Mouse (Mus musculus): Measurements from ENCODE around the gene Tmem9.
A peak's percentile ranks its signal among the peaks of the same experiment; 100 is the strongest.

Gene Tmem9

GRCm38 (mm10) chr1:136007211-136008158, at the start of gene Tmem9:
TSS of gene Tmem9 (plus strand) at chr1:136008150.
- peak; percentile 74 for DNase-seq (ENCODE audit: low spot score)

GRCm38 (mm10) chr1:135958483-135958882, 49.5 kb upstream of the Tmem9 start:
- no peak for DNase-seq (ENCODE audit: low spot score)

- DNase-seq (ENCODE audit: low spot score), result no peak
Observed at GRCm38 (mm10) chr1:135963177-135963576, 44.8 kb upstream of the Tmem9 start.

DNA sequence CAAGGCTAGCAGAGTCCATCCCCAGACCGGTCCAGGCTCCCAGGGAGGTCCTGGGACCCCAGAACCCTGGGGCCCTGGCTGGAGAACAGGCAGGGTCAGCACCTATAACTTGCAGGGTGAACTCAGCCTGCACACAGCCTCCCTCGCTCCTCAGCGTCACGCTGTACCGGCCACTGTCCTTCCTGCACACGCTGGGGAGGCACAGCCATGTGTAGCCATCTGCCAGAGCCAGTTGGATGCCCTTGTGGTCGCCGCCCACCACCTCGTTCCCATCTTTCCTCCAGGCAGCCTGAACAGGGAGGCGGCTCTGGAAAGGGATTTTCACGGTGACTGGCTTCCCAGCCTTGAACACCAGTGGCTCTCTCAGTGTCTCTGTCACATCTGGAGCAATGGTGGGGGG, 43.4 kb upstream of the Tmem9 start:
- no peak for DNase-seq (ENCODE audit: low spot score)

DNA sequence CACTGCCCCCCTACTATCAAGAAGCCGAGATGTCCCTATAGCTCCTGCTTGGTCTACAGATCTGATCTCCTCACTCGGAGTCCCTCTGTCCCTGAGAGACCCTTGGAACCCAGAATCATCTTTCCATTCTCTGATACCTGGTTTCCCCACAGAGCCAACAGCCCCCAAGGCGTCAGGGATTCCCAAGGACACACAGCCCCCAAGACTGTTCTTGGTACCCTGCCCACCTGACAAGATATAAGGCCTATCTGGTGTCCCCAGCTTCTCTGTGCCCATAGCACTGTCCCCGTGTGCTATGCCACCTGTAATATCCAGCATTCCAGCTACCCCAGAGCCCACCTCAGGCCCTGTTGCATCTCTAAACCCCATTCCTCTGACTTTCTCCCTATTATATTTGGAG, 40.2 kb upstream of the Tmem9 start:
- no peak for DNase-seq (ENCODE audit: low spot score)

DNA sequence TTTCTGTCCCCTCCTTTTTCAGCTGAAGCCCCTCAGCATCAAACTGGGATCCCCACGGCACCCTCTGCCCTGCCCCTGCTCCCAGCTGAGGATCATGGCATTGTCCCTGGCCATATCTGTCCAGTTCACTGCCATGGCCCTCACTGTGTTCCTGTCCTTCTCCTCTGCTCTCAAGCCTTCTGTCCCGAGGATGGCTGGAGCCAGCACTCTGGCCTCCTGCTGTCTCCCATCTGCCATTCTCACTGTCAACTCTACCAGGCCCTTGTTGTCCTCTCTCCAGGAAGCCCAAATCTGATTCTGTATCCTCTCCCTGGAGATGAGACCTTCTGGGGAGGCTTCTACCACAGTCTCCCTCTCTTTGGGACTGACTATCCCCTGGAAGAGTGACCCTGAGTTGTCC, 37.5 kb upstream of the Tmem9 start:
- DNase-seq (ENCODE audit: low spot score), result no peak

GRCm38 (mm10) chr1:135972576-135972975, 35.4 kb upstream of the Tmem9 start:
- no peak for DNase-seq (ENCODE audit: low spot score)

DNA sequence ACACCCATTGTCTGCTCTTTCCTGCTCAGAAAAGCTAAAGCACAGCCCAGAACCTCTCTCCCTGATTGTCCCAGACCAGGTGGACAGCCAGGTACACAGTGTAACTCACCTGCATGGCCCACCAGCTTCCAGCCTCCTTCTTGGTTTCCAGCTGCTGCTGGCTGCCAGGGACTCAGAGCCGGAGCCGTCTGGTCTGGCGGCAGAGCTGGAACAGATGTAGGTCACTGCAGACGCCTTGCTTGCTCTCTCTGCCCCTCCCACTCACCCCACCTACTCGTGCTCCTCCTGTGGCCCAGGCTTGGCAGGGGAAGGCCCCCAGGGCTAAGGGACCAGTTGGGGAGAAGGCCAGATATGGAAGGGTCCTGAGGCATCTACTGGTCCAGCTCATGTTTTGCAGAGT, 23.8 kb upstream of the Tmem9 start:
- DNase-seq (ENCODE audit: low spot score), result no peak

DNA sequence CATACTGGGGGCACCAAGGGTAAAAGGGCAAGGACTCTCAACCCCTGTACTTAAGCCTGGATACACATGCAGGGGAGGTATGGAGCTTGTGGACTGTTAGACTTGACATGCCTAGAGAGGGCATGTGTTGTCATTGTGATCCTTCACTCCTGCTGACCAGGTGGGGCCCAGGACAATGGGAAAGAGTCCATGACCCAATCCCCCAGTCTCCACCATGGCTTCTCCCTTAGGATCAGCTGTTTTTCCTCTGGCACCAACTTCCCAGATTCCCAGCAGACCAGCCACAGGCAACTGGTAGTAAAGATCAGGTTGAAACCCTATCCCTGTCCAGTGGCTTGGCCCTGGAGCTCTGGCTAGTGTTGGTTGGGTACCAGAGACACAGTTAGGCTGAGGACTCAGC, 18.1 kb upstream of the Tmem9 start:
- DNase-seq (ENCODE audit: low spot score), result no peak

DNA sequence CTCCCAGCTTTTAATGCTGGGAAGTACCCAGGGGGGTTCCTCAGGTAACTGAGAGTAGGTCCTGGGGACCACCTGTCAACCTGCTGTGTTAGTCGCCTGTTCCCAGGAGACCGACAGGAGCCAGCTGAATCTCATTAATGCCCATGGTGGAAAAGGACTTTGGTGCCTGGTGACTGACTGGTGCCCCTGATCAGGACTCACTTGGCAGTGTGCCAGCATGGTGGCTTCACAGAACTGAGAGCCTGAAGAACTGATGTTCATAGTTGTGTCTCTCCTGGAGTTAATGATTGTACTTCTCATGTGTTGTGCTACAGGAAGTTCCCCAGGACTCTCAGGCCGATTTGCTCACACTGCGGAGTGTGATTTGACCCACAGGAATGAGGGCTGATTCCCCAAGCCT, 14.5 kb upstream of the Tmem9 start:
- DNase-seq (ENCODE audit: low spot score), result no peak

DNA sequence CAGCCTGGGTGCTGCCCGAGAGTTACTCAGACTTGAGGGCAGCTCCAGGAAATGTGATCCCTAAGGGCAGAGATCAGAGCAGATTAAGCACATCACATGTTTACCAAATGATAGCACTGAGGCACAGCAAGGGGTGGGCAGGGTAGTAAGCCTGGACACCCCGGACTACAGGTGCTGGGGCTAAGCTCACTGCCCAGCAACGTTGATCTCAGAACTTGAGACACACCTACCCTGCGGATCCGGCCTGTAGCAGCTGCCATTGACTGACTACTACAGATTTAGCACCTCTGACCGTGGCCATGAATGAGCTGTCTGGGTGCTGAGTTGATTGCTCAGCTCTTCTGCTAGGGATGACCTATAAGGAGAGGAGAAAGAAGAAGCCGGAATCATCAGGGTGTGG, 10.4 kb upstream of the Tmem9 start:
- DNase-seq (ENCODE audit: low spot score), result no peak

GRCm38 (mm10) chr1:135999720-136000287, 8.1 kb upstream of the Tmem9 start:
- DNase-seq (ENCODE audit: low spot score), result no peak

DNA sequence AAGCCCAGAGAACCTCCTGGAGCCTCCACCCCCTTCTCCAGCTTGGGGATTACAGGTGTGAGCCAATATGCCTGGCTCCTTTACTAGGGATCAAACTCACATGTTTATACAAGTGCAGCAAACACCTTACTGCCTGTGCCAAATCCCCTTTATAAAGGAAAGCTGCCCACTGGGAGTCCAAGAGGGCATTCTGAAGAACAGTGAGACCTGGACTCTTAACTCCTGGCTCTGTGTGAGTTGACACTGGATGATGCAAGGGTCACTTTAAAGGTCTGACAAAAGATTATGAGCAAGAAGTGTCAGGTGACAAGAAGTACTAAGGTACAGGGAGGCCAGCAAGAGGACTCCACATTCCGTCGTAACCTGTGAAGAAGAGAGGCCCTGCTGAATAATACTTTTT, 6.5 kb upstream of the Tmem9 start:
- no peak for DNase-seq (ENCODE audit: low spot score)

- no peak for DNase-seq (ENCODE audit: low spot score)
Observed at GRCm38 (mm10) chr1:136006292-136006748, 1.6 kb upstream of the Tmem9 start, which contains the start of gene Igfn1. TSS of gene Igfn1 (minus strand) at chr1:136006342.

DNA sequence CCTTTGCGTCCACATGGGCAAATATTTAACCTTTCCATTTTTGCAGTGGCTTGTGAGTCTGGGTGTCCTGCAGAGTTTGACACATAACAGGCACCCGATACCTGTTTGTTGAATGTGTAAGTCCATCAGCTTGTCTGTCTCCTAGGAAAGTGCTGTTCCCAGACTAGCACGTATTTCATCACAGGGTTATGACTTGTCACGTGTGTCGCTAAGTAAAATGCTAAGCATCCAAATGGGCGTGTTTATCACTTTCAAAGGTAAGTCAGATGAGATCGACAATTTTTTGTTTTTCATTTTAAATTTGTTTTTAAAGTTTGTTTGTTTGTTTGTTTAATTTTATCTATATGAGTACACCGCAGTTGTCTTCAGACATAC, 196 bp downstream of the Tmem9 start:
- DNase-seq (ENCODE audit: low spot score), result no peak

DNA sequence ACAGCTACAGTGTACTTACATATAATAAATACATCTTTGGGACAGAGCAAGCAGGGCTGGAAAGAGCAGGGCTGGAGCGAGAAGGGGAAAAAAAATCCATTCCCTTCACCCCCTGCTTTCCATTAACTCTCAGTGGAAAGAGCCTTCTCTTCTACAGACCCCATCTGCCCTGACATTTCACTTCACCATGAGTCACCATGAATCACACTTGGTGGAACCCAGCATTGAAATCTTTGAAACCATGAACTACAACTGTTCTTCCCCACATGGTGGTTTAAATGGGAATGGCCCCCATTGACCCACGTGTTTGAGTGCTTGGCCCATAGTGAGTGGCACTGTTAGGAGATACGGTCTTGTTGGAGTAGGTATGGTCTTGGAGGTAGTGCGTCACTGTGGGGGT, 2.3 kb downstream of the Tmem9 start:
- DNase-seq (ENCODE audit: low spot score), result no peak

DNA sequence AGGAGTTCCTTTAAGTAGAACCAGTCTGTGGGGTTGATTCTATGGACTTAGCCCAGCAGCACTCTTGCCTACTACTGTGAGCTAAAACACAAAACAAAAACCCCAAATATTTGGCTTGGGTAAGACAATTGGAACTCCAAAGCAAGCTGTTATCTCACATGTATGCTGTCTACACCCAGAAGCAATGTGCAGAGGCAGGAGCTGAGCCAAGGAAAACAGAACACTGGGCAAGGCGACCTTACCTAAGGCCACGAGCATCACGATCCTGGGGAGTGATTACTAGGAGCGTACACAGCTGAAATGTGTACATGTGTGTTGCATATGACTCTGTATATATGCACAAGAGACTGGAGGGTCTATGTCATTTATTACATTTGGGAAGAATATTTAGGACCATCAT, 5.6 kb downstream of the Tmem9 start:
- DNase-seq (ENCODE audit: low spot score), result no peak

- no peak for DNase-seq (ENCODE audit: low spot score)
Observed at GRCm38 (mm10) chr1:136014796-136015502, 7.0 kb downstream of the Tmem9 start.

- no peak for DNase-seq (ENCODE audit: low spot score)
Observed at GRCm38 (mm10) chr1:136017307-136017706, 9.4 kb downstream of the Tmem9 start.

DNA sequence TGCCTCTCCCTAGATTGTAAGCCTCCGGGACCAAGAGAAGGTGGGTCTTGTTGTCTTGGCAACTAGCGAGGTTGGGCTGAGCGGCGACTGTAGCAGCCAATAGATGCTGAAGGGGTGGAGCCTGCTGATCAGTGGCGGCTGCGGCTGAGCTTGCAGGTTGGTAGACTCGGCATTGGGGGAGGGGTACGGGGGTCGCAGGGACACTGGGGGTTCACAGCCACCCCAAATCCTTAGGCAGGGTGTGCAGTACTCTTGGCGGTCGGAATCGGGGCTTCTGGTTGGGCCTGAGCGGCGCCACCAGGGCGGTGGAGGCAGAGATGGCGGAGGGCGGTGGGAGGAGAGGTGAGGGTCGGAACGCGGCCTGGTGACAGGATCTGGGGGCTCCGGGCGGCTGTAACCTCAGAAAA, 10.0 kb downstream of the Tmem9 start:
- DNase-seq (ENCODE audit: low spot score), result peak; percentile 75

DNA sequence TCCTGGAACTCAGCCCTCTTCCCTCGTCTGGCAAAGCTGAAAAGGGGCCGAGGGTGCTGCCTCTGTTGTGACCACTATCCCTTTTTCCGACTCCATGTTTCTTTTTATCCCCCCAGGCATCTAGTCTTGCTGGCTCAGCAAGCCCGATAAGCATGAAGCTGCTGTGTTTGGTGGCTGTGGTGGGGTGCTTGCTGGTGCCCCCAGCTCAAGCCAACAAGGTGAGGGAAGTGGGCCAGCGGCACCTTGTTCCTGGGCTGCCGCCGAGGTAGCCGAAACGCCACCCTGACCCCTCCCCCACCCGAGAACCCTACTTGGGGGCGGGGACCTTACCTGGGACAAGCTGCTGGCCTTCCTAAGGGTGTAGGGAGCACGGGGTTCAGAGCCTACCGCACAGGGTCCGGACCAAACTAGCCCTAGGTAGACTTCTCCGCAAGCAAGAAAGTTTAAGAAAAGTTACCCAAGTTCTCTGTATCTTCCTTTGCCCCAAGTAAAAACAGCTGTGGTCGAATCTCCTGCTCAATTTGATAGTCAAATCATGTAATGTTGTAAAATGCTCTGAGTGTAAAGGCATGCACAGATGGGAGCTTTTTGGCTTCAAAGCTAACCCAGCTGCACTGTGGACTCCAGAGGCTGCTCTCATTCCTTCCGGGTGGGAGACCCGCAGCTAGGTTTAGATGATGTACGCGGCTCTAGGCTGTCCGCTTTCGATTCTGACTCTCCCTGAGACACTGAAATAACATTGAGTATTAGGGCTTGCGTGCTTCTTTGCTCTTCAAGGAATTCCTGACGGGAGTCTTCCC, 10.6 kb downstream of the Tmem9 start:
- peak; percentile 23 for DNase-seq (ENCODE audit: low spot score)

DNA sequence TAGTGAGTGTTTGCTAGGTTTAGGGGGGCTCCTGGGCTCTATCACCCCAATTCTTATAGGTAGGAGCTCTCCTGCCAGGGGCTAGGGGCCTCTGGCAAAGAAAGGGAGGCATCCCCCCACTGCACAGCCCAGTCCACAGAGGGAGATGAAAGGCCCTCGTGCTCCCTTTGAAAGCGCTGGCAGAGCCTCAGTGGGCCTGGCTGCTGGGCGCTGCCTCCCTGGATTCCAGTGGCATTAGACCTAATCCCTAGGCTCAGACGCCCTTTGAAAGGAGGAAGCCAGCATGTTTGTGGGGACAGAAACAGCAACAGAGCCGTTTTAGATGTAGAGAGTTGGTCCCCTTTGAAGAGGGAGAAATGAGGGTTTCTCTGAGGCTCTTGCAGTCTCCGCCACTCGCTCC, 22.3 kb downstream of the Tmem9 start:
- no peak for DNase-seq (ENCODE audit: low spot score)
